Mouse (Mus musculus): ENCODE data around the gene Olfr550.
"Not testable (repeated sequence)": the region's sequence is repeated elsewhere in the genome, so short reads cannot be mapped to it uniquely, and the experiment has no call there.

Gene Olfr550

GRCm38 (mm10) chr7:102571142-102571541 is at the start of gene Olfr550:
TSS of gene Olfr550 (plus strand) at chr7:102571442.
- DNase-seq (ENCODE audit: low spot score), result no peak

GRCm38 (mm10) chr7:102529052-102529451 is 42.2 kb upstream of the Olfr550 start:
- no peak for DNase-seq (ENCODE audit: low spot score)

DNA sequence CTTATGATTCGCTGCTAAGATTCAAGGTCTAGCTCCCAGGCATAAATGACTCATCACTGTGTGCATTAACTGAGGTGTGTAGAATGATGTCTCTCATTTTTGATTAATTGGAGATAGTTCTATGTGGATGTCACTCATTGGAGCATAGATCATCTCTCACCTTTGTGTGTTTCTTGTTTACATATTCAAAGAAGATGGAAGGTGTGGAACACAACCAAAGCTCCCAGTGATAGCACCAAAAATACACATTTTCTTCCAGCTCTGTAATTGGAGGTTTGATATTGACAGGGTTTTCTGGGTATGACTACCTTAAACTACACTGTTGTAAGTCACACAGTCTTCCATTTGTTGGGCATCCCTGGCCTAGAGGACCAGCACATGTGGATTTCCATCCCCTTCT is 36.8 kb upstream of the Olfr550 start, which contains the start of gene Olfr547:
Gene Olfr547 (plus strand): TSS at position 301 of the 400 bp plus-strand sequence.
- no peak for DNase-seq (ENCODE audit: low spot score)

GRCm38 (mm10) chr7:102540596-102540995 is 30.6 kb upstream of the Olfr550 start, which contains the start of gene Olfr548-ps1:
TSS of gene Olfr548-ps1 (plus strand) at chr7:102540896.
- DNase-seq (ENCODE audit: low spot score), result no peak

- DNase-seq (ENCODE audit: low spot score), result no peak
Observed at GRCm38 (mm10) chr7:102541251-102541650, 30.0 kb upstream of the Olfr550 start.

- no peak for DNase-seq (ENCODE audit: low spot score)
Observed at GRCm38 (mm10) chr7:102549570-102549969, 21.7 kb upstream of the Olfr550 start, which contains the start of gene Olfr549. TSS of gene Olfr549 (plus strand) at chr7:102549870.

DNA sequence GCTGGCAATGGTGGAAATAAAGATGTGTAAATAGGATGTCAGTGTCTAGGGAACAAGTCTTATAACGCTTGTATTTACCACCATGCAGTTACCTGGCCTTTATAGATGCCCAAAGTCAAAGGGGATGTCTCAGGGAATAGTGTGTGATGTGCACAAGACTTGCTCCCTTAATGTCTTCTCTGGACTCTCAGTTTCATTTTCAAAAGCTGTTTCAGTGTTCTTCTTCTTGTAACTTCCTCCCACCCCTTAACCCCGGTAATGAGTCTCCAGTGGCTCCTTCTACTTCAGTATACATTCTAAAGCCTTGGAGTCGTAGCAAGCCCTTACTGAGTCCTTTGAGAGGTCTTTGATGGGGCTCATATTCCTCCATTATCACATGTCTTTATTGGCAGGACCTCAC is 18.0 kb upstream of the Olfr550 start:
- DNase-seq (ENCODE audit: low spot score), result no peak

DNA sequence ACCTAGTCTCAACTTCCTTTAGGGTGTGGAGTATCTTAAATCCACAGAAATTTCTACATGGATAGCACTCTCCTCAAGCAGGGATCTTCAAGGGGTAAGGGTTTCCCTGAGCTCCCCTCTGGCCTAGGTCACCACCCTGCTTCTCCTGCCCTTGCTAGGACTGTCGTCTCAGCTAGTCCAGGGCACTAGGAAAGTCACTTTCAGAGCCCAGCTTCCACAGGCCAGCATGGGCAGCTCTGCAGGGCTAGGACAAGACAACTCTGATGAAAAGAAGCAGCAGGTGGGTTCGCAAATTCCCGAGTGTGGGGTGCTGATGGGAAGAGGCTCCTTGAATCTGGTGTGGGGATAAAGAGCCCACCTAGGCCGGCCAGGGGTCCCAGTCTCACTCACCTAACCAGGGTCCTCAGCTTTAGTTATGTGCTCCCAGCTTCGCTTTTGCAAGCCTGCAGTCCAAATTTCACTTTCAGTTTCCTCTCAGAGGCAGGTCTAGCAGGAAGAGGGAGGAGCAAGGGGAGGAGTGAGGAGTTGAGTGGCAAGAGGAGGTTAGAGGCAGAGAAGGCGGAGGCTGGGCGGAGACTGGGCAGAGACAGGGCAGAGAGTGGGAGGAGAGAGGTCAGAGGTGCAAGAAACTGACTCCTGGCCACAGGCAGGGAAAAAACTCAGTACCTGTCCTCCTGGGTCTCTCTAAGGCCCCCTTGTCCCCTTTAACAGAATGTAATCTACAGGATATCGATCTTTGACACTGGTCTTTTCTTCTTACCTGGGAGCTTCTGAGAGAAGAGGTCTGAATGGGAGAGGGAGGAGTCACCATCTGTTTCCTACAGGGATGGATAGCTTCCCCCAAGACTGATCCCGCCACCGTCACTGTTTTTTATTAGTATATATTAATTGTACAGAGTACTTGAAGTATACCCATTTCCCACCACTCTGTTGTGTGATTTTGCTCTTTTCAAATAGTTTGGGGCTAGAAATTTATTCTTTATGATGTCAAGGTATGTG is 5.9 kb upstream of the Olfr550 start, which contains the start of gene Trim21:
Gene Trim21 (minus strand): TSS at position 488 of the 999 bp plus-strand sequence.
- DNase-seq (ENCODE audit: low spot score), result peak; percentile 83

DNA sequence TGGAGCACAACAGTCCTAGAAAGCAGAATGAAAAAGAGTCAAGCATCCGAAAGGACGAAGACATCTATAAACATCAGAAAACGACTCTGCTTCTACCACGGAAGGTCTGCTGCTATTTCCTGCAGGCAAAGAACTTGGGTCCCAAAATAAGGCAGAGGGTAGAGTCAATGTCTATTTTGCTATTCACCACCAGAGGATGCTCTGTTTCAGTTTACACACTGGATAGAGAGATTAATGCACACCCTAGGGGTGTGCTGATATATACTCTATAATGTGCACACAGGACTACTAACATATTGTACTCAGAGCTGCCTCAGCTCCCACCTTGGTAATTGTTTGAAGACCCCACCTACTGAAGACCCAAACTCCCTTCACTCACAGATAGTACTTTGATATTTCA is 5.0 kb upstream of the Olfr550 start:
- no peak for DNase-seq (ENCODE audit: low spot score)

GRCm38 (mm10) chr7:102573174-102573830 is 2.1 kb downstream of the Olfr550 start:
- DNase-seq (ENCODE audit: low spot score), result no peak

GRCm38 (mm10) chr7:102575998-102576397 is 4.8 kb downstream of the Olfr550 start:
- DNase-seq (ENCODE audit: low spot score), result no peak

DNA sequence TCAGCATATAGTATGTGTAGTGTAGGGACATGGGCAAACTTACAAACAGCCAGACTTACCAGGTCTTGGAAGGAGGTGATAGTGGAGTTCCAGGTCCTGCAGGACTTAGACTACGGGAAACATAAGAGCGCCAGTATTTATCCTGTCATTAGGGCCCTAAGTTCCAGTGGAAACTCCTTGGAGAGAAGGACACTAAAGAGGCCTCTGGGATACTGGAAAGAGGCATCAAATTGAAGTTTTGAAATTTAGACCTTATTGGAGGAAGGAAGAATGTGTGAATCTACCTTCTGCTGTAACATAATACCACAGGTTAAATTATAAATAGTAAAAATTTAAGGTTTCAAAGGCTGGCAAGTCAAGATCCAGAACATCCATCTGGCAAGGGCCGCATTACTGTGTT is 20.5 kb downstream of the Olfr550 start, which contains the start of gene Olfr551:
Gene Olfr551 (minus strand): TSS at position 101 of the 400 bp plus-strand sequence.
- no peak for DNase-seq (ENCODE audit: low spot score)

GRCm38 (mm10) chr7:102597378-102598031 is 26.3 kb downstream of the Olfr550 start, which contains the start of gene Olfr552:
TSS of gene Olfr552 (plus strand) at chr7:102597770.
- no peak for DNase-seq (ENCODE audit: low spot score)

GRCm38 (mm10) chr7:102618118-102618517 is 46.9 kb downstream of the Olfr550 start, which contains the start of gene Olfr553:
TSS of gene Olfr553 (minus strand) at chr7:102618218.
- DNase-seq (ENCODE audit: low spot score), result no peak

DNA sequence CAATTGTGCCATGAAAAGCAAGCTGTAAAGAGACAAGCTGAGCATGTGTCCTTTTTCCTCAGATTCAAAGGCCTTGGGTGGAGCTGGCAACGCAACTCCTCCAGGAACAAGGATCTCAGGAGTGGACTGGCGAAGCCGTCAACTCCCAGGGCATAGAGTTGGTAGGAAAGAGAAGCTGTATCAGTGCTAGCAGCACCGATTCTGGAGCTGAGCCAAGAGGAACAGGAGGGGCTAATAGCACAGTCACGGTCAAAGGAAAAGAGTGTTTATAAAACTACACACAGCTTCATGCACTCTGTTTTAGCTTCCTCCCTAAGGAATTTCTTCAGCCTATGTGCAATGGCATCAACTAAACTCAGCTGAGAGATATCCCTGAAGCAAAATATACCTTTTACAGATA is 48.4 kb downstream of the Olfr550 start:
- no peak for DNase-seq (ENCODE audit: low spot score)

DNA sequence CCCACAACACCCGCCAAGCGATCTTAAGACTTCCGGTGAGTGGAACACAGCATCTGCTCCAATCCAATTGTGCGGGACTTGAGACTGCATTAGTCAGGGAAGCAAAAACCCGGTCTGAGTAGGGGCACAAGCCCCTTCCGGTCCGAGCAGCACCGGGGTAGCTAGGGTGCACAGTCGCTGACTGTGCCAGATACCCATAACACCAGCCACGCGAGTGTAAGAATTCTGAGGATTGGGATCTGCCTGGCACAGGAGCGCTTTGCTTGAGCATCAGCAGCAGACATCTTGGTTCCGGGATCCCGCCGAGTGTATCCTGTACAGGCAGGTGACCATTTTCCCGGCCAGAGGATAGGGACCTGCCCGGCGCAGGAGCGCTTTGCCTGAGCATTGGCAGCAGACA is 49.1 kb downstream of the Olfr550 start:
- not testable (repeated sequence) for DNase-seq (ENCODE audit: low spot score)
